Mouse (Mus musculus) stomach, postnatal 0 days (tissue): ENCODE measurements at regions not wholly inside any gene's neighbourhood (a gene's known extent, or its start where the extent isn't known, plus 50 kb on each side); places are given as distances from the start of the nearest gene placed in this dataset.

Source experiments
- ATAC-seq: fragments of 200-750 bp; cut with Nextera tagmentation; 2 replicates; pipeline ENCODE4 v1.8.0; 2017; ENCODE audit not compliant: low FRiP score, low TSS enrichment
- DNase-seq: peaks from one replicate; pipeline ENCODE4 v3.0.0-alpha.2; 2016; ENCODE audit warnings: low spot score
- H3K27ac ChIP-seq: fragments of 300-500 bp; sonication (generic); replicated peaks from 2 replicates; pipeline ENCODE4 v1.5.1; 2014; ENCODE audit warnings: mild to moderate bottlenecking, control low read depth
- H3K27me3 ChIP-seq: fragments of 300-500 bp; sonication (generic); 2 replicates; pipeline ENCODE4 v1.6.1; 2014; ENCODE audit warnings: low read length; ENCODE audit not compliant: control insufficient read depth, insufficient read depth
- H3K36me3 ChIP-seq: fragments of 300-500 bp; sonication (generic); 2 replicates; pipeline ENCODE4 v1.6.1; 2014; ENCODE audit warnings: low read length, mixed read lengths; ENCODE audit not compliant: control insufficient read depth, insufficient read depth
- H3K4me1 ChIP-seq: fragments of 300-500 bp; sonication (generic); replicated peaks from 2 replicates; pipeline ENCODE4 v1.6.1; 2014; ENCODE audit warnings: antibody characterized with exemption; ENCODE audit not compliant: control insufficient read depth, insufficient read depth
- H3K4me2 ChIP-seq: fragments of 300-500 bp; sonication (generic); replicated peaks from 2 replicates; pipeline ENCODE4 v1.6.1; 2014; ENCODE audit warnings: low read depth, mild to moderate bottlenecking, control low read depth, moderate library complexity
- H3K4me3 ChIP-seq: fragments of 300-500 bp; sonication (generic); 2 replicates; pipeline ENCODE4 v1.5.1; 2014; ENCODE audit warnings: low read depth, low read length, control low read depth
- H3K9ac ChIP-seq: fragments of 300-500 bp; sonication (generic); 2 replicates; pipeline ENCODE4 v1.6.1; 2014; ENCODE audit warnings: mild to moderate bottlenecking, low read length, control low read depth, mixed read lengths
- H3K9me3 ChIP-seq: fragments of 300-500 bp; sonication (generic); 2 replicates; pipeline ENCODE4 v1.6.1; 2016; ENCODE audit warnings: low read length; ENCODE audit not compliant: control insufficient read depth
- CTCF ChIP-seq: IDR thresholded peaks from 2 replicates; pipeline ENCODE4 v1.5.1; 2016; ENCODE audit warnings: antibody characterized with exemption, low read depth, mild to moderate bottlenecking, moderate library complexity
- EP300 ChIP-seq: optimal IDR thresholded peaks from 2 replicates; pipeline ENCODE3; 2016; ENCODE audit warnings: antibody characterized with exemption
- WGBS: fragments of 180-500 bp; shearing (Covaris S2); extraction: QIAGEN DNeasy Blood & Tissue Kit; methylation state at CpG from one replicate; pipeline ENCODE4 v1.1.7; 2014; 5-methylcytosine and 5-hydroxymethylcytosine counted together

- H3K27ac ChIP-seq: no peak overlapping the region
- TF ChIP-seq EP300: no peak
- no peak for TF ChIP-seq CTCF
- no peak overlapping the region for H3K4me2 ChIP-seq
- no peaks in the 10 kb centered on the region for H3K4me1 ChIP-seq
- 44% methylated on average over 7 of the region's 7 CpGs for WGBS
- no peaks in the 10 kb centered on the region for H3K27me3 ChIP-seq
- no peaks in the 10 kb centered on the region for H3K36me3 ChIP-seq
- DNase-seq (no peak), ATAC-seq (no peak)
- H3K4me3 ChIP-seq: no peak overlapping the region
- H3K9ac ChIP-seq: no peak overlapping the region
- H3K9me3 ChIP-seq: no peaks in the 10 kb centered on the region
These were observed 211.4 kb upstream of the Bmper start for GRCm38 (mm10) chr9:23011316-23011959.

GRCm38 (mm10) chr9:23012130-23012529, 210.7 kb upstream of the Bmper start:
- ATAC-seq: no peak
- H3K4me1 ChIP-seq: no peaks in the 10 kb centered on the region
- WGBS: 22% methylated on average over 5 of the region's 5 CpGs
- no peaks in the 10 kb centered on the region for H3K9me3 ChIP-seq
- no peaks in the 10 kb centered on the region for H3K27me3 ChIP-seq
- H3K4me2 ChIP-seq: no peak overlapping the region
- no peaks in the 10 kb centered on the region for H3K36me3 ChIP-seq
- no peak overlapping the region for H3K27ac ChIP-seq
- DNase-seq: no peak
- TF ChIP-seq CTCF (peak; percentile 48), EP300 (no peak)
- H3K4me3 ChIP-seq: no peak overlapping the region
- no peak overlapping the region for H3K9ac ChIP-seq

- H3K4me2 ChIP-seq: no peak overlapping the region
- ATAC-seq: no peak
- 100% methylated on average over 1 of the region's 1 CpGs for WGBS
These were observed 206.1 kb upstream of the Bmper start for GRCm38 (mm10) chr9:23016733-23017132.

DNA sequence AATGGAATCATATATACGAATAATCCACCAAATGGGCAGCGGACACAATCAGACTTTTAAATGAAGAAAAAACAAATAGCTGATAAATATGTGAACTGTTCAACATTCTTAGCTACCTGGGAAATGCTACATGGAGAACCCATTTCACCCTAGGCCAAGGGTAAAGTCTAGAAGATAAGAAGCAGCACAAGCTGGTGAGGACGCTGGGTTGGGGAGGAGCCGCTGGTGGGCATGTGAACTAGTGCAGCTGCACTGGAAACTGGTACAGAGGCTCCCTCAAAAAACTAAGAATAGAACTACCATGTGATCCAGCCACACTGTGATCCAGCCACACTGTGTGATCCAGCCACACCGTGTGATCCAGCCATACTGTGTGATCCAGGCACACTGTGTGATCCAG, 198.8 kb upstream of the Bmper start:
- no peak for ATAC-seq
- H3K4me2 ChIP-seq: no peak overlapping the region
- no peak overlapping the region for H3K27ac ChIP-seq
- no peak overlapping the region for H3K9ac ChIP-seq
- no peak overlapping the region for H3K4me3 ChIP-seq
- WGBS: 76% methylated on average over 5 of the region's 5 CpGs
- H3K27me3 ChIP-seq: no peaks in the 10 kb centered on the region
- H3K4me1 ChIP-seq: no peaks in the 10 kb centered on the region
- no peaks in the 10 kb centered on the region for H3K9me3 ChIP-seq
- H3K36me3 ChIP-seq: no peaks in the 10 kb centered on the region
- DNase-seq: no peak
- TF ChIP-seq EP300 (no peak), CTCF (no peak)

More at GRCm38 (mm10) chr9:23016733-23017132, 206.1 kb upstream of the Bmper start:
- H3K4me1 ChIP-seq: no peaks in the 10 kb centered on the region
- no peaks in the 10 kb centered on the region for H3K9me3 ChIP-seq
- DNase-seq: no peak
- no peak overlapping the region for H3K4me3 ChIP-seq
- H3K27ac ChIP-seq: no peak overlapping the region
- no peak overlapping the region for H3K9ac ChIP-seq
- no peaks in the 10 kb centered on the region for H3K27me3 ChIP-seq
- TF ChIP-seq EP300 (no peak), CTCF (peak; percentile 58)
- H3K36me3 ChIP-seq: no peaks in the 10 kb centered on the region

- Histone ChIP-seq H3K27me3 (no peaks in the 10 kb centered on the region), H3K9me3 (no peaks in the 10 kb centered on the region), H3K4me2 (no peak overlapping the region), H3K27ac (no peak overlapping the region), H3K36me3 (no peaks in the 10 kb centered on the region), H3K4me3 (no peak overlapping the region), H3K9ac (no peak overlapping the region), H3K4me1 (peaks cover 4% of the 10 kb centered on the region; the same call in 1 of the 2 replicates)
- DNase-seq: no peak
- WGBS: 77% methylated on average over 8 of the region's 8 CpGs
- no peak for TF ChIP-seq CTCF
- no peak for TF ChIP-seq EP300
- ATAC-seq: no peak
These were observed 197.6 kb upstream of the Bmper start for GRCm38 (mm10) chr9:23025247-23025646.

- Histone ChIP-seq H3K9me3 (no peaks in the 10 kb centered on the region), H3K36me3 (no peaks in the 10 kb centered on the region), H3K4me2 (no peak overlapping the region), H3K27ac (no peak overlapping the region), H3K27me3 (no peaks in the 10 kb centered on the region), H3K4me3 (no peak overlapping the region), H3K9ac (no peak overlapping the region), H3K4me1 (peaks cover 4% of the 10 kb centered on the region; the same call in 1 of the 2 replicates)
- ATAC-seq: no peak
- no peak for TF ChIP-seq EP300
- peak; percentile 91 for TF ChIP-seq CTCF
- WGBS: 73% methylated on average over 9 of the region's 9 CpGs
- peak; percentile 61 for DNase-seq
These were observed 195.2 kb upstream of the Bmper start for GRCm38 (mm10) chr9:23027377-23028313.
